Mouse (Mus musculus) central nervous system, embryonic 11.5 days (tissue): ENCODE data around the gene Pld1. TPM values are rescaled to one million over a fixed set of nuclear protein-coding genes. Genes with fewer than 3 reads are reported as not detected.

Experiments used
- polyA plus RNA-seq: library from polyadenylated mRNA; depleted of rRNA; stranded (reverse); fragments of >200 nt; gene quantifications from 2 replicates; pipeline ENCODE4 v1.2.3, GENCODE M21; 2012; rRNA removed

Pld1 gene
- polyA plus RNA-seq = 3.7 and 4.1 TPM in 2 replicates

DNA sequence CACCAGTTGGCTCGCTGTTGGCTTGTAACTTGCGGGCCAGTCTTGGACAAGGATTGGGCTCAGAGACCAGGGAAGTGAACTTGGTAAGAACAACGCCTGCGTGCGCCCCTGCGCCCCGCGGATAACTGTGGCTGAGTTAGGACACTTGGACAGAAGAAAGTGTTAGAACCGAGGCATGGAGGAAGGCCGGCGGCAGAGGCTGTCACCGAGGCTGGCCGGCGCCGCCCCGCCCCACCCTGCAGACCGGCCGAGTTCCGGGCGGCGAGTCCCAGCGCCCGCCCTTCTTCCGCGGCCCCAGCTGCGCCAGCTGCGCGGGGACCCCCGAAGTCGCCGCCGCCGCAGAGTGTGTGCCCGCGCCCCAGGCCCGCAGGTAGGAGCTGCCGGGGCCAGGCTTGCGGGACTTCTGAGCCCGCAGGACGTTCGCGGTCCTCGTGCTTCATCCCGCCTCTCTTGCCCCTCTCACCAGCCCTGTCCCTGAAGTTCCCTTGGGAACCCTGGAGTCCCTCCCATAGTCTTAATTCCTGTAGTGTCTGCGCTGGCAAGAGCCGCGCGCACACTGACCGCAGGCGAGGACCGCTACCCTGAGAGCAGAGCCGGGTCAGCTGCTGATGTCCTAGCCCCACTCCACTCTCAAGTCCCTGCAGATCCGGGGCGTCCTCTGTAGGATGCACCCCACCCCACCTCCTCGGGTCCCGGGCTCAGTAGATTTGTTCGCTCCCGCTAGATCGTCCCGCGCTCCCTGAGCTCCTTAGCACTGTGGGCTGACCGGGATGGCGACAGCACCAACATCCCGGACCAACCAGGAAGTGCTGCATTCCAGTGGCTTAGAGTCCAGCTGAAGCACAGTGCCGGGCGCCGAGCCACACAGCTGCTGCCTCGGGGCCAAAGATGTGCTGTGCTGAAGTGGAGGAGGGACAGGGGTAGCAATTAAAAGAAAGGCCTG, at the start of gene Pld1:
Gene Pld1, plus strand, starts transcription at position 315 of the 943 bp plus-strand sequence.

GRCm38 (mm10) chr3:27896318-27896892, 42.1 kb upstream of the Pld1 start, which contains the start of gene Tmem212:
Gene Tmem212 (minus strand): TSS chr3:27896368.

Other genes with a start within 250 kb of the Pld1 start
- gene Fndc3b, start 227.4 kb upstream of the Pld1 start, polyA plus RNA-seq = 9.1 and 13.9 TPM in 2 replicates
- not detected in 2 replicates for gene Tmem212, start 42.3 kb upstream of the Pld1 start, polyA plus RNA-seq